Mouse (Mus musculus): ENCODE results near the gene Gstm7.
"Not testable (repeated sequence)": the region's sequence is repeated elsewhere in the genome, so short reads cannot be mapped to it uniquely, and the experiment has no call there.

Gene Gstm7

GRCm38 (mm10) chr3:107935888-107936287, 4.3 kb upstream of the Gstm7 start:
- DNase-seq (ENCODE audit: low spot score in 2 of 2), result no peak

GRCm38 (mm10) chr3:107935268-107935667, 3.7 kb upstream of the Gstm7 start:
- DNase-seq (ENCODE audit: low spot score in 2 of 2), result no peak

DNA sequence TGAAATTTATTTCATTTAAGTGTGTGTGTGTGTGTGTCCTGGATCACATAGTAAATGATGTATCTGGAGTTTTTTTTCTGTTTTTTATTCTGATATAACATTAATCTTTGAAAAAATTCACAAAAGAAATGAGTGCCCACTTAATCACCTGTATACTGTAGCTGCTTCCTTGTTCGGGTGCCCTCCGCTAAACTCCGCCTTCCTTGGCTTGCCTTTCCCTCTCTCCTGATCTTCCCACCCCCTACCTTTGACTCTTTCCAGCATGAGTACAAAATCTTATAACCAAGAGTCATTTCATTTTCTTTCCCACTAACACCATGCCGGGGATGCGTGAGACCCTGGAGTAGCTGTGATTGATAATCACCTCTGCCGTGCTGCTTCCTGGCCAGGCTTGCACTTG, 511 bp upstream of the Gstm7 start:
- DNase-seq (ENCODE audit: low spot score in 2 of 2), result no peak

- DNase-seq (ENCODE audit: low spot score in 2 of 2), result no peak
Measured at GRCm38 (mm10) chr3:107931134-107931533, 483 bp downstream of the Gstm7 start.

- no peak for DNase-seq (ENCODE audit: low spot score in 2 of 2)
Measured at GRCm38 (mm10) chr3:107929731-107930130, 1.9 kb downstream of the Gstm7 start.

- DNase-seq (ENCODE audit: low spot score in 2 of 2), result no peak
Measured at GRCm38 (mm10) chr3:107929243-107929642, 2.4 kb downstream of the Gstm7 start.

DNA sequence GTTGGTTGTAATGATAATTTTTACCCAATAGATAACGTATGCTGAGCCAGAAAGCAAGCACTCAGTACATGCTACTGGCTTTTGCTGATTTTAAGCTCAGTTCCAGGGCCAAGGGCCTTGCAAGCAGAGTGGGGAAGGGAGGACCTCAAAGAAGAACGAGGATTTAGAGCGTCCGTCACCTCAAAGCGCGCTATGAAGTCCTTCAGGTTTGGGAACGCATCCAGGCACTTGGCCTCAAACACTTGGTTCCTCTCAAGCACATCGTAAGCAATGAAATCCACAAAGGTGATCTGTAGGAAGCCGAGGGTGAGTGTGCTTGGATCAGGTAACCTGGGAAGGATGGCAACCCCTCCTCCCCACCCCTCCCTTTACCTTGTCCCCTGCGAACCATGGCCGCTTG, 2.9 kb downstream of the Gstm7 start:
- DNase-seq (ENCODE audit: low spot score in 2 of 2), result no peak

DNA sequence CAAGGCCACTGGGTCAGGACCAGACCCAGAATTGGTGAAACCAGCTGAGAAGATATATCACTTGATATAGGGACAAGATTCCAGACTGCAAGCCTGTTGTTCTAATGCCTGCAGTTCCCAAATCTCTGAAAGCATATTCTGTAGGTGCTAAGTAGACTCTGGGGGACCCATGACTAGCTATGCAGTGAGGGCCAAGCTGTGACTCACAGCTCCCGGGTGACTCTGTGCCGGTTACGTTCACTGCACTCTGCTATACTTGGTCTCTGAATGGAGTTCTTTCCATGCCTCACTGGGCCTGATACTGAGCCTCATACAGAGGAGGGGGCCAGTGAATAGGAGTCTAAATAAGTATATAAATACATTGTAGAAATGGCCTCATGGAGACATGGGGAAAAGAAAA, 3.8 kb downstream of the Gstm7 start:
- DNase-seq (ENCODE audit: low spot score in 2 of 2), result no peak

DNA sequence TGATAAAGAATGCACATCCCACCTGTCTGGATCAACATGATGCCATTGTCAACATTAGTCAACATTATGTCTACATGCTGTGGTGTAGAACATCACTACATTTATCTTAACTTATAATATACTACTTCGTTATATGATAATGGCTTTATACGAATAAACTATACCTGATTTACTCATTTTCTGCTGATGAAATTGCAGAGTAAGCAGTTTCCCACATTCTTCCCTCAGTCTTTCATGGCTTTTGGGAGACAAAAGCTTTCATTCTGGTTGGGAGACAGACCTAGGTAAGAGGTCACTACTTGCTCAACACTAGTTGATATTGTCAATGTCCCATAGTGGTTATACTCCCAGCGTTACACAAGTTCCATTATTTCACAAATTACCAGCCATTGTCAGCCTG, 6.3 kb downstream of the Gstm7 start:
- DNase-seq (ENCODE audit: low spot score in 2 of 2), result no peak

DNA sequence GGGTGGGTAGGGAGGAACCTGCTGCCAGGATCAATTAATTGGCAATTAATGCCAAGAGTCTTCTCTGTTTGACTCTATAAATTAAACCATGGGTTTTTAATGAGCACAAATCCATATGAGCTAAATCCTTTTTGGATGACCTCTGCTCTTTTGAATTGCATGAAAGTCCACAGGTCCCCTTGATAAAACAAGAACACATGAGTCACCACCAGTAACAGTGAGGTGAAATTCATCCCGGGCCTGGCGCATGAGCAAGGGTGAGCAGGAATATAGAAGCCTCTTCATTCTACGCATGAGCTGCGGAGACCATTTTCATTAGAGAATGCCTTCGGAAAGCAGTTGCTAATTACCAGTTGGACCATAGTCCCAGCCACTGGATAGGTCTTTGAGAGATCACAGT, 11.3 kb downstream of the Gstm7 start:
- no peak for DNase-seq (ENCODE audit: low spot score in 2 of 2)

- peak; percentile 59 to 70 for DNase-seq (ENCODE audit: low spot score in 2 of 2)
Measured at GRCm38 (mm10) chr3:107917783-107918408, 13.7 kb downstream of the Gstm7 start.

DNA sequence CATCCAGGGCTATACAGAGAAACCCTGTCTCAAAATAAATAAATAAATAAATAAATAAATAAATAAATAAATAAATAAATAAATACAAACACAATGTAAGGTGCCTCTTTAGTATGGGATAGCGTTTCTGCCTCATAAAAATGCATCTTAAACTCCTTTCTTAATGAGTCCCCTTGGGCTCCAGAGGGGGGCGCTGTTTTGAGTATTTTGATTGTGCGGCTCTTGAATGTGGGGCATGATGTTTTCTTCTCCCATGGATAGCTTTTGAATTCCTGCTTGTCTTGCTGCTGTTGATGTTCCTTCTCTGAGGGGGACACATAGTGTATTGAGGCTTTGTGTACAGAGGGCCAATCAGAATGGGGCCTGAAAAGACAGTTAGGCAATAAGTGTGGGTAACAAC, 14.5 kb downstream of the Gstm7 start:
- DNase-seq (ENCODE audit: low spot score in 2 of 2), result no peak

DNA sequence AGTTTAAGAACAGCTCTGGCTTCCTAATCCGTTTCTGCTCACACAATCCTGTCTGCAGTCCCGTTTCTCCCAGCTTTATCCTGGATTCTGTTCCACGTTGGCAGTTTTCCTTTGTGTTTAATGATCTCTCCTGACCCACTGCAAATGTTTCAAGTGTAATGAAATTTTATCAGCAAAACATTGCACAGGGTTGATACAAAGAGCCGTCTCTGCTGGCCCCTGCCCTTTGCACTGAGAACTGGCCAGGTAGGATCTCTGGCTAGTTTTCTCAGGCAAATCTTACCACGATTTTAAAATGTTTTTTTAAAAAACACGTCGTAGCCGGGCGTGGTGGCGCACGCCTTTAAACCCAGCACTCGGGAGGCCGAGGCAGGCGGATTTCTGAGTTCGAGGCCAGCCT, 14.9 kb downstream of the Gstm7 start:
- DNase-seq (ENCODE audit: low spot score in 2 of 2), result no peak

- no peak for DNase-seq (ENCODE audit: low spot score in 2 of 2)
Measured at GRCm38 (mm10) chr3:107905942-107906341, 25.7 kb downstream of the Gstm7 start.

DNA sequence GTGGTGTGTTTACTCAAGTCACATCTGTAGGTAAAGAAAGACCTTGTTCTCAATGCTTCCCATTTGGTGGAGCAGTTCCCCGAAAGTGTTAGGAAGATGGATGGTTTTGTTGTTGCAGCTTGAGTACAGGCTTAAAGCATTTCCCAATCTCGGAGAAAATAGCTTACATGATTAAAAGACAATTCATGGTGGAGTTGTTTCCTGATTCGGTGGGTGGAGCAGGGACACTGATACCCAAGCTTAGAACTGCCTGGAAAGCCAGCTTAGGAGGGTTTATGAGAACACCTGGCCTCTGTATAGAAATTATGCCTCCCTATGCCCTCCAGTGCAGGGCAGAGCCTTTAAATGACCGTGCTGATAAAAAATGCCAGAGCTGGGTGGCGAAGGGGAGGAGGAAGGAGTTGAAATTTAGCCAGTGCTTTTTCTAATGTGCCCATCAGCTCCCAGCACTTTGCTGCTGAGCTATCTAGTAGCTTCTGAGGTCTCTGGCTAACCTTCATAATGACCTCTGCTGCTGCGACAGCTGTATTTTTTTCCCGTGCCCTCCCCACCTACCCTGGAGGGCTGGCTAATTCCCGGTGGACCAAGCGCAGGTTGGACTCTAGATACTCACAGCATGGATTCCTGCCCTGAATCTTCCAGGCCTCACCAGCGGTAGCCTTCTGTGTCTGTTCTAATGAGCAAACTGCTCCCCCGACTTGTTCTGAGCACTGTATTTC, 30.5 kb downstream of the Gstm7 start:
- DNase-seq (ENCODE audit: low spot score in 2 of 2), result no peak

GRCm38 (mm10) chr3:107898691-107899090, 32.9 kb downstream of the Gstm7 start:
- no peak for DNase-seq (ENCODE audit: low spot score in 2 of 2)

DNA sequence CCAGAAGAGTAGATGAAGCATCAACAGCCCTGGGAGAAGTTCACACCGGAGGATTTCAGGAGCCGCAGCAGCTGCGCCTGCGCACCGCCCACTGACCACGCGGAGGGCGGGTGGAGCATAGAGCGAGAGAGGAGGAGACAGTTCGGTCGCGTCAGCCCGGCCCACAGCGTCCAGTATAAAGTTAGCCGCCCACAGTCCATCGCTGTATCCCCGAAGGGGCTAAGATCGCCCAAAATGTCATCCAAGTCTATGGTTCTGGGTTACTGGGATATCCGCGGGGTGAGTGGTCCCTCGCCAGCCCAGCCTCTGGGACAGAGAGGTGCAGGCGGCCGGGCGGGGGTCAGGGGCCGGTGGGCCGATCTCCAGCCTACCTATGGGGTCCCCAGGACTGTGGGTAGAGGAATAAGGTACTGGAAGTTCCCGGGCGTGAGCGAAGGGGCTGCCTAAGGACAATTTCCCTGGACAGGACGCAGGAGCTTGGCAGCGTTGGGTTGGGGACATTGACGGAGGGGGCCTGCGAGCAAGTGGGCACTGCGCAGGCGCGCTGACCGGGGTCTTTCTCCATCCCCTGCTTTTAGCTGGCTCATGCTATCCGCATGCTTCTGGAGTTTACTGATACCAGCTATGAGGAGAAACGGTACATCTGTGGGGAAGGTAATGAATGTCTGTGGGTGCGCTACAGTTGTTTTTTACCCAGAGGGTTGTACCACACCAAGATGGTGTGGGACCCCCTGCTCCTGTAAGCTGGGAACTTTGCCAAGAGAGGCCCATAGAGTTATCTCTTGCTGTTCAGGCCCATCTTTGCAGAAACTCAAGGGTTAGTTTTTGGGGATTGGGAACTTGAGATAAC, 35.7 kb downstream of the Gstm7 start, which contains the start of gene Gstm5:
TSS of gene Gstm5 (plus strand) at position 102 of the 850 bp plus-strand sequence.
- peak; percentile 92 for DNase-seq (ENCODE audit: low spot score in 2 of 2)

DNA sequence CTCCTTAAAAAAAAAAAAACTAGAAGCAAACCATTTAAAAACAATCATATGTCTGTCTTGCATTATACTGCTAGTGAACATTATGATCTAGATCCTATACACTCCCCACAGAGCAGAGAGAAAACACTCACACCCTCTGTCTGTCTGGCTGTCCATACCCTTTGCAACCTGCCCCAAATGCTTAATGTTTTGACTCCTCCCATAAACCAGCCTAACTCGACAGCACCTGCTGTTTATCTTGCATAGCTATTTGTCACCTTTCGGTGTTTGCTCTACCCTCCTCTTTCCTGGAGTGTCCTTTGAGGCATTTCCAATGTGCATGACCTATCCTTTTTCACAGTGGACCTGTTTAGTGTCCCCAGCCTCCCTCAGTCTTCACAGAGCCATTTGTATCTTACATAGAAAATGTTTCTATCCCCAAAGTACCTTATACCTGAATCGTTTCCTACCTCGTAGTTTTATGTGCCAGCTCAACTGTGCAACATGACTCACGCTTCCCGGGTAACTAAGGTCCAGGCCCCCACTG, 36.4 kb downstream of the Gstm7 start:
- no peak for DNase-seq (ENCODE audit: low spot score in 2 of 2)

GRCm38 (mm10) chr3:107889236-107889635, 42.4 kb downstream of the Gstm7 start:
- DNase-seq (ENCODE audit: low spot score in 2 of 2), result not testable (repeated sequence)

DNA sequence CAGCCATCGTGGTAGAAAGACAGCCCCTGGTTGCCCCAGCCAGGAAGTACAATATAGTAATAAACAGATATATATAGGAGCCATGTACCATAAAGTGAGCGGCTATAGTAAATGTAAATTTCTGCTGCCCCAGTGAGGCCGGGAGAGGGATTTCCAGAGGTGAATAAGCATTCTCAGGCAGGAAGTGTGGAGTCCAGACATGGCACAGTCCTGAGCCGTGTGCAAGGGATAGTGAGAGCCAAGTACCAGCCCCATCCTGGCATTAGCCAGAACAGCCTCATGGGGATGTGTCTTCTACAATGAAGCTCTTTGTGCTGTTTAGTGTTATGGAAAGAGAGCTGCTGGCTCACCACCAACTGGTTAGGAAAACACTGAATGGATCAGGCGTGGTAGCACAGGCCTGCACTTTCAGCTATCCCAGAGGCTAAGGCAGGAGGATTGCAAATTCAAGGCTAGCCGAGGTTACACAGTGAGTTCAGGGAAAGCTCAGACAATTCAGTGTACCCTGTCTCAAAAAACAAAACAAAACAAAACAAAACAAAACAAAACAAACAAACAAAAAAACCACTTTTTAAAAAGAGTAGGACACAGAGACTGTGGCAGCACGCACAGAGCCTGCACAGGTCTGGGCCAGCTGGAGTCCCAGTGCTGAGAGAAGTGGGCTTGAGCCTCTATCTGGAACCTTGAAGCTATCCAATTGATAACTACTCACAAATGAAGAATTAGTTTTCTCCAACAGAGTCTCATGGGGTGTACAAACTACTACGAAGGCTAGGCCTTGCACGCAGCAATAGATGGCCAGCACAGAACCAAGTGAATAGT, 43.7 kb downstream of the Gstm7 start:
- peak; percentile 86 to 92 for DNase-seq (ENCODE audit: low spot score in 2 of 2)
